Mouse (Mus musculus) left cerebral cortex, adult 2 months (tissue): ENCODE measurements around the gene H2al3. TPM values are rescaled to one million over a fixed set of nuclear protein-coding genes. Genes with fewer than 3 reads are reported as not detected.

Experiments
- DNase-seq, 2 experiments: peaks; one replicate each; pipeline ENCODE4 v3.0.0; 2021 to 2022; ENCODE audit warnings: low spot score in 2 of 2, mixed read lengths in 1 of 2; ENCODE audit errors: extremely low spot score in 1 of 2
- H3K27ac ChIP-seq: fragments of 200-600 bp; 2 replicates; pipeline ENCODE4 v1.8.1; 2022
- H3K4me3 ChIP-seq: fragments of 200-600 bp; 2 replicates; pipeline ENCODE4 v1.8.1; 2022
- CTCF ChIP-seq: fragments of 200-600 bp; IDR thresholded peaks from 2 replicates; pipeline ENCODE4 v1.8.1; 2022; ENCODE audit warnings: antibody characterized with exemption, mild to moderate bottlenecking, moderate library complexity
- intact Hi-C: fragments of 180-260 bp; cut with DNase I; formaldehyde crosslinking; loops from one replicate; pipeline ENCODE4 v1.15.1; 2025
- long read RNA-seq, 2 experiments: library from polyadenylated mRNA; stranded (forward); transcript quantifications; one replicate each; pipeline ENCODE4 v2.0.0; 2021; ENCODE audit warnings: borderline mapping rate in 2 of 2
- total RNA-seq, 2 experiments: library from RNA; stranded (reverse); gene quantifications; 2 replicates each; pipeline ENCODE4 v1.2.3; 2021

H2al3 gene
- total RNA-seq = not detected
- long read RNA-seq, experiment 1 = 0 reads
- long read RNA-seq, experiment 2 = 0 reads

GRCm38 (mm10) chrX:9849403-9849802, at the start of gene H2al3:
Gene H2al3, plus strand, starts transcription at chrX:9849703.
- intact Hi-C loops = no loop called here
- no peak for TF ChIP-seq CTCF
- Histone ChIP-seq H3K4me3 (no peak within 1 kb of the TSS), H3K27ac (no peak within 1 kb of the TSS)
- DNase-seq = no peak

GRCm38 (mm10) chrX:9810101-9810500, 39.4 kb upstream of the H2al3 start:
- TF ChIP-seq CTCF = no peak
- no peak for DNase-seq
- intact Hi-C loops = no loop called here
- H3K27ac ChIP-seq = no peak overlapping the region
- no peak overlapping the region for H3K4me3 ChIP-seq

- H3K27ac ChIP-seq = no peak overlapping the region
- no peak overlapping the region for H3K4me3 ChIP-seq
- DNase-seq = no peak
- no peak for TF ChIP-seq CTCF
- intact Hi-C loops = no loop called here
Measured at GRCm38 (mm10) chrX:9812469-9812868, 37.0 kb upstream of the H2al3 start.

- no peak for TF ChIP-seq CTCF
- intact Hi-C loops = no loop called here
- H3K27ac ChIP-seq = no peak overlapping the region
- no peak overlapping the region for H3K4me3 ChIP-seq
- DNase-seq = no peak
Measured at GRCm38 (mm10) chrX:9834779-9835178, 14.7 kb upstream of the H2al3 start.

- DNase-seq = no peak
- no peak within 1 kb of the TSS for H3K4me3 ChIP-seq
- intact Hi-C loops = no loop called here
- TF ChIP-seq CTCF = no peak
- no peak within 1 kb of the TSS for H3K27ac ChIP-seq
Measured at GRCm38 (mm10) chrX:9846628-9847027, 2.9 kb upstream of the H2al3 start, which contains the start of gene Hypm. Gene Hypm, plus strand, starts transcription at chrX:9846928.

GRCm38 (mm10) chrX:9861859-9862258, 12.4 kb downstream of the H2al3 start:
- no peak overlapping the region for H3K4me3 ChIP-seq
- DNase-seq = no peak
- no peak overlapping the region for H3K27ac ChIP-seq
- TF ChIP-seq CTCF = no peak
- intact Hi-C loops = no loop called here

- H3K4me3 ChIP-seq = no peak overlapping the region
- no peak for DNase-seq
- intact Hi-C loops = no loop called here
- TF ChIP-seq CTCF = no peak
- H3K27ac ChIP-seq = no peak overlapping the region
Measured at GRCm38 (mm10) chrX:9875519-9875918, 26.0 kb downstream of the H2al3 start.

DNA sequence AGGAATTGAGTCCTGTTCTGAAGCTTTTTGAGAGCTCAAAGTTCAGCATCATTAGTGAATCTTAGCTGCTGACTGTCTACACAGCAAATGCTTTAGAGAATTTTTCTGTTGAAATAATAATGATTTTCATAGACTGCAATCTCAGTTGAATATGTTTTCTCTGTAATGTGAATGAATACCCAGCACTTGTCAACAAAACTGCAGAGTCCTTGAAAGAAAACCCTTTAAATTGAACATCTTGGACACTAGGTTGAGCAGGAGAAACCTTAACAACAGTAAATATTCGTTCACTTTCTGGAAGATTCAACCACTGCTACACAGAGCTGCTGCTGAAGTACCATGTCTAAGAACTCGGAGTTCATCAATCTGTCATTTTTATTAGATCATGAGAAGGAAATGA, 35.8 kb downstream of the H2al3 start, which contains the start of gene Sytl5:
Gene Sytl5 (plus strand): TSS at position 301 of the 400 bp plus-strand sequence.
- no peak for TF ChIP-seq CTCF
- Histone ChIP-seq H3K27ac (no peak within 1 kb of the TSS), H3K4me3 (no peak within 1 kb of the TSS)
- DNase-seq = no peak
- intact Hi-C loops = no loop called here

Other genes with a start within 250 kb of the H2al3 start
- gene Dynlt3, start 186.7 kb upstream of the H2al3 start, total RNA-seq = 100 to 1,000 TPM; 109 to 110 TPM
- not detected for gene Hypm, start 2.8 kb upstream of the H2al3 start, total RNA-seq
- 1 to 10 TPM; 4.9 to 5.6 TPM for gene Sytl5, start 35.9 kb downstream of the H2al3 start, total RNA-seq